Mouse (Mus musculus) CH12.LX (cell line): ENCODE data around the gene Klhdc4.

ENCODE experiments used
- CHD2 ChIP-seq: IDR thresholded peaks from 2 replicates; pipeline ENCODE4 v1.6.1; 2011; ENCODE audit warnings: low read length, improper control_type of control experiment
- CTCF ChIP-seq, 2 experiments: IDR thresholded peaks in 1 of 2; conservative IDR thresholded peaks in 1 of 2; 2 replicates each; pipeline ENCODE4 v1.5.1; 2011 to 2012; ENCODE audit warnings: low read depth in 2 of 2, low read length in 2 of 2, improper control_type of control experiment in 1 of 2, inconsistent platforms in 1 of 2, mild to moderate bottlenecking in 1 of 2, moderate library complexity in 1 of 2
- MAX ChIP-seq: IDR thresholded peaks from 2 replicates; pipeline ENCODE4 v1.6.1; 2011; ENCODE audit warnings: low read length, improper control_type of control experiment
- MXI1 ChIP-seq: IDR thresholded peaks from 2 replicates; pipeline ENCODE4 v1.6.1; 2011; ENCODE audit warnings: mild to moderate bottlenecking, low read depth, low read length, improper control_type of control experiment
- NRF1 ChIP-seq: IDR thresholded peaks from 2 replicates; pipeline ENCODE4 v1.6.1; 2014; ENCODE audit warnings: low read depth, mild to moderate bottlenecking, inconsistent platforms, low read length, improper control_type of control experiment, moderate library complexity
- POLR2A ChIP-seq: IDR thresholded peaks from 2 replicates; pipeline ENCODE4 v1.6.1; 2011; ENCODE audit warnings: low read depth, mild to moderate bottlenecking, improper control_type of control experiment, low read length
- SIN3A ChIP-seq: IDR thresholded peaks from 2 replicates; pipeline ENCODE4 v1.6.1; 2012; ENCODE audit warnings: low read length, improper control_type of control experiment, inconsistent platforms
- TCF12 ChIP-seq: IDR thresholded peaks from 2 replicates; pipeline ENCODE4 v1.6.1; 2014; ENCODE audit warnings: low read depth, mild to moderate bottlenecking, inconsistent platforms, low read length, improper control_type of control experiment
- ZNF384 ChIP-seq: IDR thresholded peaks from 2 replicates; pipeline ENCODE4 v1.6.1; 2012; ENCODE audit warnings: low read depth, low read length, improper control_type of control experiment, inconsistent platforms

GRCm38 (mm10) chr8:121760484-121760883, 68.9 kb downstream of the Klhdc4 start:
- no peak for TF ChIP-seq CTCF (conservative IDR thresholded peaks at IDR 0.05 in 1 of 2, IDR thresholded peaks at IDR 0.05 in 1 of 2; ENCODE audit: low read depth in 2 of 2, low read length in 2 of 2)
- no peak for TF ChIP-seq SIN3A
- no peak for TF ChIP-seq MAX
- TF ChIP-seq MXI1, result no peak
- no peak for TF ChIP-seq CHD2
- no peak for TF ChIP-seq ZNF384
- TF ChIP-seq TCF12, result no peak
- TF ChIP-seq POLR2A, result no peak
- no peak for TF ChIP-seq NRF1
